22 mouse cellular contexts compared by ENCODE assay signal in genomic region chr5:69141082-69141481, GRCm38 (mm10).
DNase-seq lines count a peak whose midpoint lies in the region; ATAC-seq lines count a peak whose summit lies in the region.
"Had no signal": no experiment of that assay in that cellular context is flagged by ENCODE, and none has a peak within 500 bp of the region (broad histone marks: within the 10 kb centered on the region; RNA-seq: fewer than 3 reads in every experiment).

No protein-coding gene starts in this region.

- no peak overlapping the region for H3K27ac ChIP-seq in forebrain, embryonic 11.5 days (ENCODE audit: low read depth, low read length)
- H3K27ac ChIP-seq in forebrain, embryonic 10.5 days: no peak overlapping the region
- H3K27ac ChIP-seq in neural tube, embryonic 15.5 days (replicated peaks): no peak overlapping the region
- H3K27ac ChIP-seq: embryonic facial prominence, embryonic 13.5 days; gastrocnemius, adult 2 months; heart, embryonic 13.5 days; hindbrain, embryonic 15.5 days had no signal

- H3K4me1 ChIP-seq in forebrain, embryonic 11.5 days (replicated peaks; ENCODE audit: control insufficient read depth, insufficient read depth, low read length): no peaks in the 10 kb centered on the region
- no peaks in the 10 kb centered on the region for H3K4me1 ChIP-seq in forebrain, embryonic 10.5 days
- no peaks in the 10 kb centered on the region for H3K4me1 ChIP-seq in neural tube, embryonic 15.5 days
- H3K4me1 ChIP-seq: embryonic facial prominence, embryonic 13.5 days; heart, embryonic 13.5 days; hindbrain, embryonic 15.5 days had no signal

- H3K36me3 ChIP-seq in forebrain, embryonic 11.5 days (ENCODE audit: control insufficient read depth, insufficient read depth, low read length): no peaks in the 10 kb centered on the region
- H3K36me3 ChIP-seq in forebrain, embryonic 10.5 days (replicated peaks): no peaks in the 10 kb centered on the region
- no peaks in the 10 kb centered on the region for H3K36me3 ChIP-seq in neural tube, embryonic 15.5 days
- H3K36me3 ChIP-seq: embryonic facial prominence, embryonic 13.5 days; G1E; heart, embryonic 13.5 days; hindbrain, embryonic 15.5 days had no signal

- no peaks in the 10 kb centered on the region for H3K9me3 ChIP-seq in forebrain, embryonic 11.5 days (ENCODE audit: control insufficient read depth, low read length)
- no peaks in the 10 kb centered on the region for H3K9me3 ChIP-seq in forebrain, embryonic 10.5 days
- H3K9me3 ChIP-seq in neural tube, embryonic 15.5 days (replicated peaks): no peaks in the 10 kb centered on the region
- H3K9me3 ChIP-seq: embryonic facial prominence, embryonic 13.5 days; G1E; heart, embryonic 13.5 days; hindbrain, embryonic 15.5 days had no signal

- H3K4me2 ChIP-seq in forebrain, embryonic 11.5 days (ENCODE audit: low read depth, low read length, severe bottlenecking): no peak overlapping the region
- no peak overlapping the region for H3K4me2 ChIP-seq in neural tube, embryonic 15.5 days
- H3K4me2 ChIP-seq: embryonic facial prominence, embryonic 13.5 days; heart, embryonic 13.5 days; hindbrain, embryonic 15.5 days had no signal

- no peaks in the 10 kb centered on the region for H3K27me3 ChIP-seq in forebrain, embryonic 11.5 days (ENCODE audit: control insufficient read depth, insufficient read depth, low read length)
- H3K27me3 ChIP-seq in forebrain, embryonic 10.5 days (ENCODE audit: poor library complexity, severe bottlenecking): no peaks in the 10 kb centered on the region
- no peaks in the 10 kb centered on the region for H3K27me3 ChIP-seq in neural tube, embryonic 15.5 days (replicated peaks)
- H3K27me3 ChIP-seq: embryonic facial prominence, embryonic 13.5 days; heart, embryonic 13.5 days; hindbrain, embryonic 15.5 days had no signal

- ATAC-seq in forebrain, embryonic 11.5 days (replicated peaks; ENCODE audit: low FRiP score): peak; percentile 55; the same call in 1 of the 2 replicates
- peak; percentile 50; the same call in 1 of the 2 replicates for ATAC-seq in frontal cortex, adult (ENCODE audit: low TSS enrichment)
- peak; percentile 21; the same call in 1 of the 2 replicates for ATAC-seq in neural tube, embryonic 15.5 days (ENCODE audit: low FRiP score)
- ATAC-seq: CD4-positive, CD25-positive, alpha-beta regulatory T cell, adult 4 months had no signal

- 72% methylated on average over 4 of the region's 4 CpGs for WGBS in forebrain, embryonic 11.5 days
- 87% methylated on average over 4 of the region's 4 CpGs for WGBS in forebrain, embryonic 10.5 days
- WGBS in neural tube, embryonic 15.5 days: 67% methylated on average over 4 of the region's 4 CpGs

- no peak for DNase-seq in forebrain, embryonic 11.5 days (ENCODE audit: low spot score)
- DNase-seq in forebrain, embryonic 10.5 days (ENCODE audit: extremely low spot score, low spot score): no peak
- DNase-seq in frontal cortex, postnatal 10 days (ENCODE audit: low spot score in 2 of 2): no peak
- no peak for DNase-seq in neural tube, embryonic 10.5 days (ENCODE audit: extremely low spot score, low spot score)
- no peak for DNase-seq in testis, postnatal 14 days (ENCODE audit: low spot score)
- no peak for DNase-seq in right cerebral cortex, postnatal 25 days
- DNase-seq: adrenal gland, adult 8-10 months; adrenal gland, postnatal 36 days; B cell, adult 2 months; cerebellum, adult 18-20 months; cerebellum, adult 9-11 months; cerebellum, postnatal 36 days; gastrocnemius, adult 2 months; gastrocnemius, postnatal 25 days; heart, postnatal 36 days had no signal

- no peak overlapping the region for H3K4me3 ChIP-seq in forebrain, embryonic 11.5 days (ENCODE audit: low read depth, low read length)
- no peak overlapping the region for H3K4me3 ChIP-seq in forebrain, embryonic 10.5 days
- H3K4me3 ChIP-seq in neural tube, embryonic 15.5 days (replicated peaks): no peak overlapping the region
- H3K4me3 ChIP-seq: embryonic facial prominence, embryonic 13.5 days; gastrocnemius, adult 2 months; heart, embryonic 13.5 days; hindbrain, embryonic 15.5 days had no signal

- no peak overlapping the region for H3K9ac ChIP-seq in forebrain, embryonic 11.5 days (ENCODE audit: low read length)
- H3K9ac ChIP-seq in neural tube, embryonic 15.5 days (replicated peaks): no peak overlapping the region
- H3K9ac ChIP-seq: embryonic facial prominence, embryonic 13.5 days; heart, embryonic 13.5 days; hindbrain, embryonic 15.5 days had no signal
